Mouse (Mus musculus) MEL (cell line): ENCODE measurements around the gene Bach2. TPM values are rescaled to one million over a fixed set of nuclear protein-coding genes. Genes with fewer than 3 reads are reported as not detected.

Experiments
- DNase-seq: peaks from one replicate; pipeline ENCODE4 v3.0.0; 2011; ENCODE audit warnings: low read depth, low spot score
- H3K27ac ChIP-seq: 2 replicates; pipeline ENCODE4 v1.5.1; 2012; ENCODE audit warnings: low read depth, mild to moderate bottlenecking, control low read depth, low read length, moderate library complexity; ENCODE audit not compliant: control insufficient read depth
- H3K27me3 ChIP-seq, 2 experiments: fragments of 150-350 bp in 1 of 2; sonication (generic) in 1 of 2; 2 replicates each; pipeline ENCODE4 v1.6.1; 2012; ENCODE audit warnings: low read length in 2 of 2, mild to moderate bottlenecking in 2 of 2, improper control_type of control experiment in 1 of 2, moderate library complexity in 1 of 2; ENCODE audit not compliant: insufficient read depth in 2 of 2, control insufficient read depth in 1 of 2
- H3K36me3 ChIP-seq, 2 experiments: 2 replicates each; pipeline ENCODE4 v1.6.1; 2012 to 2014; ENCODE audit warnings: low read length in 2 of 2, improper control_type of control experiment in 1 of 2, inconsistent platforms in 1 of 2, mild to moderate bottlenecking in 1 of 2; ENCODE audit not compliant: insufficient read depth in 2 of 2, control insufficient read depth in 1 of 2
- H3K4me1 ChIP-seq, 2 experiments: fragments of 150-350 bp in 1 of 2; sonication (generic) in 1 of 2; 2 replicates each; pipeline ENCODE4 v1.6.1; 2012; ENCODE audit warnings: low read length in 2 of 2, improper control_type of control experiment in 1 of 2, mild to moderate bottlenecking in 1 of 2; ENCODE audit not compliant: insufficient read depth in 2 of 2, control insufficient read depth in 1 of 2
- H3K4me3 ChIP-seq, 2 experiments: fragments of 150-350 bp in 1 of 2; sonication (generic) in 1 of 2; 2 replicates each; pipeline ENCODE4 v1.5.1; 2012; ENCODE audit warnings: low read depth in 2 of 2, low read length in 2 of 2, mild to moderate bottlenecking in 2 of 2, moderate library complexity in 2 of 2, control low read depth in 1 of 2, improper control_type of control experiment in 1 of 2; ENCODE audit not compliant: control insufficient read depth in 1 of 2, insufficient read depth in 1 of 2
- H3K79me2 ChIP-seq: 2 replicates; pipeline ENCODE4 v1.6.1; 2012; ENCODE audit warnings: mild to moderate bottlenecking, low read length, moderate library complexity; ENCODE audit not compliant: control insufficient read depth, poor library complexity, insufficient read depth
- H3K9ac ChIP-seq: 2 replicates; pipeline ENCODE4 v1.6.1; 2012; ENCODE audit warnings: low read depth, mild to moderate bottlenecking, control low read depth, low read length, moderate library complexity; ENCODE audit not compliant: control insufficient read depth, poor library complexity, severe bottlenecking
- H3K9me3 ChIP-seq: fragments of 150-350 bp; sonication (generic); replicated peaks from 2 replicates; pipeline ENCODE4 v1.6.1; 2012; ENCODE audit warnings: mild to moderate bottlenecking, low read length, improper control_type of control experiment, moderate library complexity; ENCODE audit not compliant: insufficient read depth
- BHLHE40 ChIP-seq: IDR thresholded peaks from 2 replicates; pipeline ENCODE4 v1.6.1; 2012; ENCODE audit warnings: low read depth, mild to moderate bottlenecking, inconsistent platforms, low read length, improper control_type of control experiment, borderline replicate concordance
- CHD1 ChIP-seq: IDR thresholded peaks from 2 replicates; pipeline ENCODE4 v1.6.1; 2012; ENCODE audit warnings: low read depth, mild to moderate bottlenecking, inconsistent platforms, low read length, improper control_type of control experiment
- CHD2 ChIP-seq: IDR thresholded peaks from 2 replicates; pipeline ENCODE4 v1.6.1; 2011; ENCODE audit warnings: low read length, improper control_type of control experiment
- EP300 ChIP-seq, 2 experiments: IDR thresholded peaks; 2 replicates each; pipeline ENCODE4 v1.6.1; 2011; ENCODE audit warnings: improper control_type of control experiment in 2 of 2, low read length in 2 of 2, low read depth in 1 of 2, mild to moderate bottlenecking in 1 of 2
- GABPA ChIP-seq: IDR thresholded peaks from 2 replicates; pipeline ENCODE4 v1.6.1; 2012; ENCODE audit warnings: low read depth, mild to moderate bottlenecking, inconsistent platforms, low read length, improper control_type of control experiment, moderate library complexity
- GATA1 ChIP-seq: IDR thresholded peaks from 2 replicates; pipeline ENCODE4 v1.6.1; 2011; ENCODE audit warnings: low read depth, low read length, improper control_type of control experiment
- HCFC1 ChIP-seq: IDR thresholded peaks from 2 replicates; pipeline ENCODE4 v1.6.1; 2012; ENCODE audit warnings: low read depth, mild to moderate bottlenecking, inconsistent platforms, low read length, improper control_type of control experiment, moderate library complexity
- KAT2A ChIP-seq: conservative IDR thresholded peaks from 2 replicates; pipeline ENCODE4 v1.6.1; 2012; ENCODE audit warnings: low read depth, low read length, improper control_type of control experiment, inconsistent platforms
- MAX ChIP-seq: IDR thresholded peaks from 2 replicates; pipeline ENCODE4 v1.6.1; 2011; ENCODE audit warnings: low read length, improper control_type of control experiment
- MYB ChIP-seq: IDR thresholded peaks from 2 replicates; pipeline ENCODE4 v1.6.1; 2011; ENCODE audit warnings: mild to moderate bottlenecking, low read depth, low read length, improper control_type of control experiment
- MYC ChIP-seq: IDR thresholded peaks from 2 replicates; pipeline ENCODE4 v1.6.1; 2011; ENCODE audit warnings: low read depth, mild to moderate bottlenecking, low read length, improper control_type of control experiment, moderate library complexity
- POLR2A ChIP-seq, 2 experiments: IDR thresholded peaks; 2 replicates each; pipeline ENCODE4 v1.6.1; 2011 to 2012; ENCODE audit warnings: low read length in 2 of 2, mild to moderate bottlenecking in 2 of 2, control low read depth in 1 of 2, improper control_type of control experiment in 1 of 2, low read depth in 1 of 2, moderate library complexity in 1 of 2; ENCODE audit not compliant: control insufficient read depth in 1 of 2, insufficient read depth in 1 of 2, poor library complexity in 1 of 2
- SIN3A ChIP-seq: IDR thresholded peaks from 2 replicates; pipeline ENCODE4 v1.6.1; 2012; ENCODE audit warnings: low read length, improper control_type of control experiment, inconsistent platforms
- SMC3 ChIP-seq: IDR thresholded peaks from 2 replicates; pipeline ENCODE4 v1.6.1; 2011; ENCODE audit warnings: low read depth, low read length, improper control_type of control experiment
- TAL1 ChIP-seq: IDR thresholded peaks from 2 replicates; pipeline ENCODE4 v1.6.1; 2012; ENCODE audit warnings: mild to moderate bottlenecking, inconsistent platforms, low read length, moderate library complexity, mixed read lengths
- TBP ChIP-seq: IDR thresholded peaks from 2 replicates; pipeline ENCODE4 v1.8.0; 2011; ENCODE audit warnings: low read depth, low read length, improper control_type of control experiment
- UBTF ChIP-seq: IDR thresholded peaks from 2 replicates; pipeline ENCODE4 v1.6.1; 2012; ENCODE audit warnings: low read depth, mild to moderate bottlenecking, inconsistent platforms, low read length, improper control_type of control experiment, moderate library complexity, borderline replicate concordance; ENCODE audit not compliant: insufficient read depth
- USF2 ChIP-seq, 2 experiments: IDR thresholded peaks; 2 replicates each; pipeline ENCODE4 v1.6.1; 2011 to 2012; ENCODE audit warnings: improper control_type of control experiment in 2 of 2, low read length in 2 of 2, borderline replicate concordance in 1 of 2, inconsistent platforms in 1 of 2, low read depth in 1 of 2, mild to moderate bottlenecking in 1 of 2; ENCODE audit not compliant: insufficient read depth in 1 of 2
- ZKSCAN1 ChIP-seq: IDR thresholded peaks from 2 replicates; pipeline ENCODE4 v1.6.1; 2012; ENCODE audit warnings: low read depth, mild to moderate bottlenecking, inconsistent platforms, low read length, improper control_type of control experiment, moderate library complexity
- ZMIZ1 ChIP-seq: IDR thresholded peaks from 2 replicates; pipeline ENCODE4 v1.6.1; 2012; ENCODE audit warnings: low read depth, mild to moderate bottlenecking, inconsistent platforms, low read length, improper control_type of control experiment, moderate library complexity
- ZNF384 ChIP-seq: IDR thresholded peaks from 2 replicates; pipeline ENCODE4 v1.6.1; 2012; ENCODE audit warnings: low read depth, mild to moderate bottlenecking, inconsistent platforms, low read length, improper control_type of control experiment
- polyA plus RNA-seq, 2 experiments: library from polyadenylated mRNA; stranded (reverse) in 1 of 2; unstranded in 1 of 2; fragments of >175 nt in 1 of 2; fragments of >200 nt in 1 of 2; gene quantifications; 2 replicates each; pipeline versions ENCODE4 v1.2.1 to v1.2.4; 2012; ENCODE audit warnings: low replicate concordance in 2 of 2, low read depth in 1 of 2; ENCODE audit not compliant: insufficient read length in 2 of 2, insufficient read depth in 1 of 2, missing spikeins in 1 of 2
- total RNA-seq: library from RNA; depleted of rRNA; stranded (reverse); fragments of 300-350 nt; gene quantifications from 2 replicates; pipeline ENCODE4 v1.2.3, GENCODE M21; 2012

Gene Bach2
- total and polyA plus RNA-seq, 3 experiments = 0.04 TPM; not detected in 2

DNA sequence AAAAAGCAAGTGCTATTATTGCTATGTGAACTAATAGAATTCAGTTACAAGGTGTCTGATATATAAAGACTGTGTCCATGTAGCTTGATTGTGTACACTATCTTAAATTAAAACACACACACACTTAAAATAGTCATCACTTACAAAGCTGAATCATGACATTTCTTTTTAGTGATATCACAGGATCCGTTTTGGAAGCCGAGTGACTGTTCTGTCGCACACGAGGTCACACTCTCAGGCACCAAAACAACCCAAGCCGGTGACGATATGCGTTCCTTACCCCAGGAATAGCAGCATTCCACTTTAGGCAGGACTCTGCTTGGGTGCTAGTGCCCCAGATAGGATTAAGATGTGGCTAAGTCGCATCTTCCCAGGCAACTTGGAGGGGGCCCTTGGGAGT, 37.5 kb upstream of the Bach2 start:
- peaks cover 0 to 6% of the 10 kb centered on the region in 2 experiments; a peak in 2 of 4 replicates for H3K27me3 ChIP-seq
- H3K4me1 ChIP-seq = peaks cover 0 to 13% of the 10 kb centered on the region in 2 experiments
- H3K9ac ChIP-seq = no peak overlapping the region
- no peak for DNase-seq
- H3K4me3 ChIP-seq = no peak overlapping the region
- H3K27ac ChIP-seq = no peak overlapping the region
- H3K9me3 ChIP-seq = no peaks in the 10 kb centered on the region
- peaks cover 0 to 15% of the 10 kb centered on the region in 2 experiments; a peak in 2 of 4 replicates for H3K36me3 ChIP-seq
- TF ChIP-seq MYC (no peak), EP300 (IDR thresholded peaks at IDR 0.05; ENCODE audit: low read depth in 1 of 2, low read length in 2 of 2) (no peak), SIN3A (no peak), MAX (no peak), CHD2 (no peak), ZKSCAN1 (no peak), SMC3 (no peak), HCFC1 (no peak), UBTF (no peak), BHLHE40 (no peak), USF2 (IDR thresholded peaks at IDR 0.05; ENCODE audit: borderline replicate concordance in 1 of 2, insufficient read depth in 1 of 2, low read depth in 1 of 2, low read length in 2 of 2) (no peak), GABPA (no peak), ZMIZ1 (no peak), MYB (no peak), ZNF384 (no peak), GATA1 (no peak), KAT2A (no peak)
- no peaks in the 10 kb centered on the region for H3K79me2 ChIP-seq

DNA sequence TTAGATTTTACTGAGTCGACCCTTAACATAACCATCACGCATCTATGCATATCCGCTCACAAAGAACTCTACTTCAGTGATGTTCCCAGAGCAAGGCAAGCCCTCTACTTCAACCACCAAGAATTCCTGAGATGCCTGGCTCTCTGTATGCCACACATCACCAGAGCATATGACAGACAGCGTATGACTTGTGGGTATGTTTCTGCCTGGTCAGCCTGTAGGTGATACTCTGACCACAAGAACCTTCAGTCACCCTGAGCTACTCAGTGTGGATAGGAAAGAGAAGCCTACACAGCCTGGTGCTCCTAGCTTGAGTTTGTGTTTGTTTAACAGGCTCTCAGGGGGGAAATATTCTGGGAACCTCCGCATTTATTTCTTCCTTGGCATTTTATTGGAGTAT, 36.2 kb upstream of the Bach2 start:
- DNase-seq = no peak
- Histone ChIP-seq H3K79me2 (no peaks in the 10 kb centered on the region), H3K9me3 (no peaks in the 10 kb centered on the region), H3K4me1 (peaks cover 0 to 19% of the 10 kb centered on the region in 2 experiments), H3K27me3 (peaks cover 0 to 6% of the 10 kb centered on the region in 2 experiments; a peak in 2 of 4 replicates), H3K27ac (no peak overlapping the region), H3K4me3 (no peak overlapping the region), H3K36me3 (peaks cover 0 to 17% of the 10 kb centered on the region in 2 experiments; a peak in 2 of 4 replicates), H3K9ac (no peak overlapping the region)
- TF ChIP-seq MYB (no peak), TBP (no peak), POLR2A (IDR thresholded peaks at IDR 0.05; ENCODE audit: control insufficient read depth in 1 of 2, insufficient read depth in 1 of 2, low read depth in 1 of 2, low read length in 2 of 2, poor library complexity in 1 of 2) (no peak), USF2 (IDR thresholded peaks at IDR 0.05; ENCODE audit: borderline replicate concordance in 1 of 2, insufficient read depth in 1 of 2, low read depth in 1 of 2, low read length in 2 of 2) (no peak), TAL1 (no peak), CHD1 (no peak)
